Mouse (Mus musculus): Measurements from ENCODE around the gene Baz2a.
A peak's percentile ranks its signal among the peaks of the same experiment; 100 is the strongest.
"Not testable (repeated sequence)": the region's sequence is repeated elsewhere in the genome, so short reads cannot be mapped to it uniquely, and the experiment has no call there.

Baz2a gene

DNA sequence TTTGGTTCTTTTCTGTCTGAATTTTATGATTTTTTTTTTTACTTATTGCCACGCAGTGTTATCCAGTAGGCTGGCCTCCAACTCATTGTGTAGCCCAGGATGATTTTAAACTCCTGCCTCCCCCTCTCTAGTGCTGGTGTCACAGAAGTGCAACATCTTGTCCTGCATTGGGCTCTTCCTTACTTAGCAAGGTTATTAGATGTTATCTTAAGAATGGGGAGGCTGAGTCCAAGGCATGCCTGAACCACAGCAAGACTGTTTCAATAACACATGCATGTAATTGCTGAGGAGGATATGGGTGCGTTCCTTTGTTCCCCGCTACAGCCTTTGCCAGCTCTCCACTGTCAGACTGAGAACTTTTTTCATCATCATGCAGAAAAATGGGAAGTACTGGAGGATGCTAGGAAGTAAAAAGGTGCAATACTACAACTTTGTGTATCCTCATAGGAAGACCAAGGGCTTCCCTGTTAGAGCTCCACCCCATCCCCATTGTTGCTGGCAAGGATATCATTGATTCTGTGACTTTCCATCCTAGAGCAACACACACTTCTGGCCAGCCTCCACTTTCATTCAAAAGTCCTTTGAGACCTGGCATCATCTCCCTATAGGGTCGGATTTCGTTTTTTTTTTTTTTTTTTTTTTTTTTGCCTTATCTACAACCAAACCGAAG lies 9.4 kb upstream of the Baz2a start:
- peak; percentile 47 for DNase-seq (ENCODE audit: low read depth)

- no peak for DNase-seq (ENCODE audit: low read depth)
These were observed 8.9 kb upstream of the Baz2a start for GRCm38 (mm10) chr10:128082477-128082808.

DNA sequence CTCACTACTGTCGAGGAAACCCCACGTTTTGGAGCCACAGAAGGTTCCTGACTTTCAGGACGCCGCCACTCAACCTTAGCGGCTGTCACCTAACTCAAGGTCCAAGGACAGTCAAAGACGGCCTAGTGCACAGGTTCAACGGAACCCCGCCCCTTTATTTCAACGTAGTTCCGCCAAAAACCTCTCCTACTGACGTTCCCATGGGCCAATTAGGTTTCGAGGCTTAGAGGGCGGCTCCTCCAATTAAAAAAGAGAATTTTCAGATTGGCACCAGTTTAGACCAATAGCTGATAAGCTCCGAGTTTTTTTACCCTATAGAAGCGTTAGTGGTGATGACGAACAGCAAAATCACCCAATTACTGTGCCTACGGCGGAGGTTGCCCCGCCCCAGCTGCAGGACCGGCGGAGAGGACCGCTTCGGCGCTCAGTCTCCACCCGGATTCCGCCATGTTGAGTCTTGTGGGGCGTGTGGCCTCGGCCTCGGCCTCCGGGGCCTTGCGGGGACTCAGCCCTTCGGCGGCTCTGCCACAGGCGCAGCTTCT lies 8.4 kb upstream of the Baz2a start, which contains the start of gene Atp5b:
Gene Atp5b, plus strand, starts transcription at position 394 of the 542 bp plus-strand sequence.
- DNase-seq (ENCODE audit: low read depth), result peak; percentile 100

DNA sequence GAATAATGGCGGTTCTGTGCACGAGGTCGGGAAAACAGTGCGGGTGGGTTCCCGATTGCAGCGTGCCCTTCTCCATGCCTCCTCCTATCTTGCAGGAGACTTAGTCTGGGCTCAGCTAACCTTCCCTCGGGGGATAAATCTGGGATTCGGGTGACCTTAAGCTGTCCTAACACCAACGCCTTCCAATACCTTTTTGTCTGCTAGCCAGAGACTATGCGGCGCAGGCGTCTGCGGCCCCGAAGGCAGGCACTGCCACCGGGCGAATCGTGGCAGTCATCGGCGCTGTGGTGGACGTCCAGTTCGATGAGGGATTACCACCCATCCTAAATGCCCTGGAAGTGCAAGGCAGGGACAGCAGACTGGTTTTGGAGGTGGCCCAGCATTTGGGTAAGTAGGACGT lies 7.7 kb upstream of the Baz2a start:
- no peak for DNase-seq (ENCODE audit: low read depth)

DNA sequence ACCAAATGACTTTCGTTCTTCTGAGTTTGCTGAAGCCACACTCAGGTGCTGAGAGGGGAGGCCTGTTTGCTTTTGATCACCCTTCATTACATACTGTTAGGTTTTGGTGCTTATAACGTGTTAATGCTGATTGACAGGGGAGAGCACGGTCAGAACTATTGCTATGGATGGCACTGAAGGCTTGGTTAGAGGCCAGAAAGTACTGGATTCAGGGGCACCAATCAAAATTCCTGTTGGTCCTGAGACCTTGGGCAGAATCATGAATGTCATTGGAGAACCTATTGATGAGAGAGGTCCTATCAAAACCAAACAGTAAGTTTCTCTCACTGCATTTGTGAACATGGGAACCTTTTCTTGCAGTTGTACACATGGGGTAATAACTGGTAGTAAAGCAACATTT lies 7.2 kb upstream of the Baz2a start:
- peak; percentile 41 for DNase-seq (ENCODE audit: low read depth)

- peak; percentile 64 for DNase-seq (ENCODE audit: low read depth)
These were observed 5.0 kb upstream of the Baz2a start for GRCm38 (mm10) chr10:128086391-128086790.

DNA sequence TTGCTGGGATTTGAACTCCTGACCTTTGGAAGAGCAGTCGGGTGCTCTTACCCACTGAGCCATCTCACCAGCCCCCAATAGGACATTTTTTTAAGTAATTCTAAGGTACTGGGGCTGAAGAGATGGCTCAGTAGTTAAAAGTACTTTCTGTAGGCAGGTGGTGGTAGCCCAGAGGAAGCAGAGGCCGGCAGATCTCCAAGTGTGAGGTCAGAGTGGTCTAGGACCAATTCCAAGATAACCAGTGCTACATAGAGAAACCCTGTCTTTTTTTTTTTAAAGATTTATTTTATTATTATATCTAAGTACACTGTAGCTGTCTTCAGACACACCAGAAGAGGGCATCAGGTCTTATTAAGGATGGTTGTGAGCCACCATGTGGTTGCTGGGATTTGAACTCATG lies 4.2 kb upstream of the Baz2a start:
- not testable (repeated sequence) for DNase-seq (ENCODE audit: low read depth)

DNA sequence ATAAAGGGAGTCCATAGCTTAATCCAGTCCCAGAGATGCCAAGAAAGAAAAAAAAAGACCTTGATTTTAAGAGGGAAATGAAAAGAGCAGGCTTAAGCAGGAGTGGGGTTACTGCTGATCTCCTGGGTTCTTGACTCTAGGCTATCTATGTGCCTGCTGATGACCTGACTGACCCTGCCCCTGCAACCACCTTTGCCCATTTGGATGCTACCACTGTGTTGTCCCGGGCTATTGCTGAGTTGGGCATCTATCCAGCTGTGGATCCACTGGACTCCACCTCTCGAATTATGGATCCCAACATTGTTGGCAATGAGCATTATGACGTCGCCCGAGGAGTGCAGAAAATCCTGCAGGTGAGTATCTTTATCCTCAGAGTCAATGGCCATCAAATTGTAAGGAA lies 3.2 kb upstream of the Baz2a start:
- DNase-seq (ENCODE audit: low read depth), result no peak

DNA sequence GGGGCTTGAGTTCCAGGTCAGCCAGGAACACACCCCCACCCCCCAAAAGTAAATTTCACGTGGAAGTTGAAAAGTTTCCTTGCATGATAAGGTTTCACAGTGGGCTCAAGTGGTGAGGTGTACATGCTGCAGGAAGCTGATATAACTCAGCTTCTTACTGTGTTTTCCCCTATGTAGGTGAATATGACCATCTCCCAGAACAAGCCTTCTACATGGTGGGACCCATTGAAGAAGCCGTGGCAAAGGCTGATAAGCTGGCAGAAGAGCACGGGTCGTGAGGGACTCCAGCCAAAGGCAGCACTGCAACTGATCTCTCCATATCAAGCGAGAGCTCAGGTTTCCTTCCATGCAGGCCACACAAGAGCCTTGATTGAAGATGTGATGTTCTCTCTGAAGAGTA lies 1.5 kb upstream of the Baz2a start:
- no peak for DNase-seq (ENCODE audit: low read depth)

DNA sequence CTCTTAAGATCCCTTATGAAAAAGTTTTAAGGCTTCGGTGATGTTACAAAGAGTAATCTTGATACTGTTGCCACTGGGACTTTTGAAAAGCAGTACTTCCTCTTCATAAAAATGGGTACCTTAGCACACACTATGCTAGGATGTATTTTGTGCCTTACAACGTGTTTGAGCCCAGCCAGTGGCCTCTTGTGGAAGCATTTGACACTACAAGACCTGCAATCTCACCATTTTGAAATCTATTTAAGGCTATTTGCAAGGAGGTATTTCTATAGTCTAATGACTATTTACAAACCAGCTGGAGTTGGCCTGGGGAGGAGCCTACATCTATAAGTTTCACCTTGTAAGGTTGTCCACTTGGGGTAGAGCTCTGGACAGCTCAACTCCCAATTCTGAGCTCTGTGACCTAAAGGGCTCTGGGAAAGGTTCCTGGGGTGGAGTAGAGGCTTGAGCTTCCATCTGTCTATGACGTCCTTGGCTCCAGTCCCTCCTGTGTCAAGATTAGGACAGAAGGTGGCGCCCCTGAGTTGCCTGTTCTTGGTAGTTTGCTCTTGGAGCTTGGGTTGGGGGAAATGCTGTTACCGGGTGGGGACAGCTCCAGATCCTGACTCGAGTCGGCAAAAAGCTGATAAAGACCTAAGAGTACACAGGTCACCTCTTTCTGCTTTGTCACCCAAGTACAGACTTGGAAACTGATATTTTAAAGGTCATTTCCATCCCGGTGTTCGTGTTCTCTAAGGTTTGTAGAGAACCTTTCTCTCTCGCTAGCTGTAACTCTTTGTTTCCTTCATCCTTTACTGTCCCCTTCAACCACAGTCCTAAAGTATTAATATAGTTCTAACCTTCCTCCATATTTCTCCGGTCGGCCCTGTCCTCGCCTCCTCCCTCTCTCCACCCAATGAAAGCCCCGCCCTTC lies 470 bp upstream of the Baz2a start:
- peak; percentile 95 for DNase-seq (ENCODE audit: low read depth)

- peak; percentile 78 for DNase-seq (ENCODE audit: low read depth)
These were observed 1.4 kb downstream of the Baz2a start for GRCm38 (mm10) chr10:128092506-128093495.

DNA sequence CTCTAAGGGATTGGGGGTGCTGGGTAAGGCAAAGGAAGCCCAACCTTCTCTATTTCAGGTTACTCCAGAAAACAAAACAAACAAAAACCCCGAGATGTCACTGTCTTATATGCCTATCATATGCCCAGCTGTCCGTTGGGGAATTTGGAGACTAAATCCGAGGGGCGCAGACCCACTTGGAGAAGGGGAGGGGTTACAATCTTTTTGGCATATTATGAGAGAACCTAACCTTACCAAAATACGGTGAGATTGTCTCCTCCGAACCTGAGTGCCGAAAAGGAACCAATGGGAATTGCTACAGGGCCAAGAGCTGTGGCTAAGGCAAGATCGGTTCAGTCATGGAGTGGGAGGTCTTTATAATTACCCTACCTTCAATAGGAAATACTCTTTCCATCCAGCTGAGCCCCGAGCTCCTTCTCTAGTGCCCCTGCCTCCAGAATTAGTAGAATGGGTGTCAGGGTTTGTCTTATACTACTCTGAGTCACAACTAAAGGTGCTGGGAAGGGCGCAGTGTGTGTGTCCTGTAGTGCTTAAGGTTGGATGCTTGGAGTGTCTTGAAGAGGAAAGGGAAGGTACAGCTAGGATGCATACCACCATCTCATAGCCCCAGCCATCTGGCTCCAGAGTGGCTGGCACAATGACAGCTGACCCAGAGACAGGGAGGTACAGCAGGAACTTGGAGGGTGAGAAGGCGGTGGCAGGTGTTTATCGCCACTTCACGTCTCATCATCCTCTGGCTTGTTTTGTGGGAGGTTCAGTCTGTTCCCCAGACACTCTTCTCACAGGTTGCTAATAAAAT lies 2.3 kb downstream of the Baz2a start:
- peak; percentile 57 for DNase-seq (ENCODE audit: low read depth)

- DNase-seq (ENCODE audit: low read depth), result peak; percentile 97
These were observed 3.1 kb downstream of the Baz2a start for GRCm38 (mm10) chr10:128094340-128094968.

- no peak for DNase-seq (ENCODE audit: low read depth)
These were observed 3.7 kb downstream of the Baz2a start for GRCm38 (mm10) chr10:128095003-128095636.

DNA sequence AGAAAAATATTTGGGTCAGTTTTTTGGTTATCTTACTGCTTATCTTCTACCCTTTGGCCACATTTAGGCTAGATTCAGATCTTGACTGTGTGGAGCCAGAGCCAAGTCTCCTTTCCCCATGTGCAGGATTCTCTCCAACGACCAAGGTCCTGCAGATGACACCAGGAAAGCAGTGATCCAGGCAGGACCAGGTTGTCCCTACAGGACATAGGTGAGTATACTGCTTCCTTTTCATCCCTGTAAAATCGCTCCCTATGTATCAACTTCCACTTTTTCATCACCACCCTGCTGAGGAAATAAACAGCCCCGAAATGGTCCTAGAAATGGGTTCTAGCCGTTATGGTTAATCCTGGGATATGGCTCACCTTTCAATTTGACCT lies 4.9 kb downstream of the Baz2a start:
- DNase-seq (ENCODE audit: low read depth), result no peak

GRCm38 (mm10) chr10:128096693-128097586 lies 5.6 kb downstream of the Baz2a start:
- peak; percentile 80 for DNase-seq (ENCODE audit: low read depth)

DNA sequence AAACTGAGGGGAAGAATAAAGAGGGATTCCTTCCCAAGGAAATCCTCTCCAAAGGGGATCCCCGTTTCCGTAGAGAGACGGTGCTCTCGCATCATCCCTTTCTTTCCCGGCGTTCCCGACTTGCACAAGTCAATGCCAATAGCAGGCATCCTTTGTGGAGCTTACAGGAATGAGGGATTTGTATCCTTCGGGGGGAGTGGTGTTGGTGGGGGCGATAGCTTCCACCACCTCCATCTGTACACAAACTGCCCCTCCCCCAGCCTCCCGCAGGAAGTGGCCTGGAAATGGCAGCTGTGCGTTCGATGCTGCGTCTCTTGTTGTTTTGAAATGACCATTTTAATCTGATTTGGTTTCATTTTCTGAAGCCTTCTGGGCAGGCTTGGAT lies 6.2 kb downstream of the Baz2a start:
- peak; percentile 66 for DNase-seq (ENCODE audit: low read depth)

GRCm38 (mm10) chr10:128110103-128110761 lies 18.9 kb downstream of the Baz2a start:
- DNase-seq (ENCODE audit: low read depth), result no peak

- DNase-seq (ENCODE audit: low read depth), result no peak
These were observed 19.9 kb downstream of the Baz2a start for GRCm38 (mm10) chr10:128111227-128111626.

Data from 416B (cell line).